Mouse (Mus musculus) retina, postnatal 7 days (tissue): ENCODE measurements at regions not wholly inside any gene's neighbourhood (a gene's known extent, or its start where the extent isn't known, plus 50 kb on each side); places are given as distances from the start of the nearest gene placed in this dataset.

Experiments
- DNase-seq: peaks from one replicate; pipeline ENCODE4 v3.0.0-alpha.2; 2012; ENCODE audit warnings: low read depth, low spot score

- DNase-seq = no peak
Observed at GRCm38 (mm10) chr3:105375820-105376219, 76.3 kb upstream of the Kcnd3 start.

- no peak for DNase-seq
Observed at GRCm38 (mm10) chr3:105376346-105376745, 75.8 kb upstream of the Kcnd3 start.

GRCm38 (mm10) chr3:105380818-105381217 lies 71.3 kb upstream of the Kcnd3 start:
- no peak for DNase-seq

GRCm38 (mm10) chr3:105392611-105393514 lies 59.3 kb upstream of the Kcnd3 start:
- DNase-seq = peak; percentile 74
